Mouse (Mus musculus) intestine, embryonic 14.5 days (tissue): Measurements from ENCODE around the gene Ccdc57. TPM values are rescaled to one million over a fixed set of nuclear protein-coding genes. Genes with fewer than 3 reads are reported as not detected.

Experiments used
- ATAC-seq: fragments of 200-750 bp; cut with Nextera tagmentation; replicated peaks from 2 replicates; pipeline ENCODE4 v1.8.0; 2017; ENCODE audit warnings: low read depth, moderate number of reproducible peaks, moderate TSS enrichment, moderate library complexity; ENCODE audit not compliant: low FRiP score, low TSS enrichment
- DNase-seq: peaks from one replicate; pipeline ENCODE4 v3.0.0-alpha.2; 2018; ENCODE audit warnings: low spot score
- H3K27ac ChIP-seq: fragments of 300-500 bp; sonication (generic); 2 replicates; pipeline ENCODE4 v1.5.1; 2014; ENCODE audit warnings: low read depth, mild to moderate bottlenecking, control low read depth
- H3K27me3 ChIP-seq: fragments of 300-500 bp; sonication (generic); replicated peaks from 2 replicates; pipeline ENCODE4 v1.6.1; 2014; ENCODE audit warnings: low read length, control low read depth; ENCODE audit not compliant: control insufficient read depth, insufficient read depth
- H3K36me3 ChIP-seq: fragments of 300-500 bp; sonication (generic); 2 replicates; pipeline ENCODE4 v1.6.1; 2014; ENCODE audit warnings: low read length, control low read depth; ENCODE audit not compliant: control insufficient read depth, insufficient read depth
- H3K4me1 ChIP-seq: fragments of 300-500 bp; sonication (generic); replicated peaks from 2 replicates; pipeline ENCODE4 v1.6.1; 2014; ENCODE audit warnings: low read length, control low read depth, mixed read lengths; ENCODE audit not compliant: control insufficient read depth, insufficient read depth
- H3K4me2 ChIP-seq: fragments of 300-500 bp; sonication (generic); 2 replicates; pipeline ENCODE4 v1.6.1; 2014; ENCODE audit warnings: low read length
- H3K4me3 ChIP-seq: fragments of 300-500 bp; sonication (generic); 2 replicates; pipeline ENCODE4 v1.5.1; 2014; ENCODE audit warnings: low read depth, low read length, control low read depth, mixed read lengths
- H3K9ac ChIP-seq: fragments of 300-500 bp; sonication (generic); 2 replicates; pipeline ENCODE4 v1.6.1; 2014; ENCODE audit warnings: mild to moderate bottlenecking, low read length
- H3K9me3 ChIP-seq: fragments of 300-500 bp; sonication (generic); 2 replicates; pipeline ENCODE4 v1.6.1; 2016; ENCODE audit warnings: low read length, control low read depth; ENCODE audit not compliant: control insufficient read depth
- WGBS: fragments of 180-500 bp; shearing (Covaris S2); extraction: QIAGEN DNeasy Blood & Tissue Kit; methylation state at CpG from one replicate; pipeline ENCODE4 v1.1.7; 2014; 5-methylcytosine and 5-hydroxymethylcytosine counted together
- polyA plus RNA-seq: library from polyadenylated mRNA; unstranded; fragments of >200 nt; fragmentation: Nextera tagmentation; extraction: Ambion mirVana; gene quantifications from 2 replicates; pipeline ENCODE4 v1.2.1, GENCODE M21; 2014

Gene Ccdc57
- polyA plus RNA-seq, 1 experiment from 2014 or later: 5.9 TPM

DNA sequence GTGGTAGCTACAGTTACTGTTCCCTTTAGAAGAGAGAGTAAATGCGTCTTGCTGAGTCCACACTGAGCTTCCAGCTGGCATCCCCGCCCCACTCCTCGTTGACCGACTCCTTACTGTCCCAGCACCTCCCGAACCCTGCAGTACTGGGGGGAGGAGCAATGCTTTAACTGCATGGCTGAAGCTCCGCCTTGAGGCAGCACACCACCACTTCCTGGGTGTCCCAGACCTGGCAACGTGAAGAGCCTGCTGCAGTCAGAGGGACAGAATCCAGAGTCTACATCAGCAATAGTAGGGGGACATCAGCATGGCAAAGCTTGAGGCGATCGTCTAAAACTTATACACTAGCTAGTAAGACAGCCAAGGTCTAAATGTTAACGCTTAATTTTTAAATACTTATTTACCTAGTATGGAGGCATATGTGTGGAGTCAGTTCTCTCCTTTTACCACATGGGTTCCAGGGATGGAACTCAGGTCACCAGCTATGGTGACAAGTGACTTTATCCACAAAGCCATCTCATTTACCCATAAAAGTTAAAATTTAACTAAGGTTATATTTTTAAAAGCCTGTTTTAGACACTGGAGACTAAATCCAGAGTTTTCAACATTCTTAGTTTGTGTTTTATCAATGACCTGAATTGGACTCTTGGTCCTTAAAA, 30.1 kb downstream of the Ccdc57 start:
- H3K4me2 ChIP-seq: no peak overlapping the region
- 42% methylated on average over 10 of the region's 10 CpGs for WGBS

DNA sequence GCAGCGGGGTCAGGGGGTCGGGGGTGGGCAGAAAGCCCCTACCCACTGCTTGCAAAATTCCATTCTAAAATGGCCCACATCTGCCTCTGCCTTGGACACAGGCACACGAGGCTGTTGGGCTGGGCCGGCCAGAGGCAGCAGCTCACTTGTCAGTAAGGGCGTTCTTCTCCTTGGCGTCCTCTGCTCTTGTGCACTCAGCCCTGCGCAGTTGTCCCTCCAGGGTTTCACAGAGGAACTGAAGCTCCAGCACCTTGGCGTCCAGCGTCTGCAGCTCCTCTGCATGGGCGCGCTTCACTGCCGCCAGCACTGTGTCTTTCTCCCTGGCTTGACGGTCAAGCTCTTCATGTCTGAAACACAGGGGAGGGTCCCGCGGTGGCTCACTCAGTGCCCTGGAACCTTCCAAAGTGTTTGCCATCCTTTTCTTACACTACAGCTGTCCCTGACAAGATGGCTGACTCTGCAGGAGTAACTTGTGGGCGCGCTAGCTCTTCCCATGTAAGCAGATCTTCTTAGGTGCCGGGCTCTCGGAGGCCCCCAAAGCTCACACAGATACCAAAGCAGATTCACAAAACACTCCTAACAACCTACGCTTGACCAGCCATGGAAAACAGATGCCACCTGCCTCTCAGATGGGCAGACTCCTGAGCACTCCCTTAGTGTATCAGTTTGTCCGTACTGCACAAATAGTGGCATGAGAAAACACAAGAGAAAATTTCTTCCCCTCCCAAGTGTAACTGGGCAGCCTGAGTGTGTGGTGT, 30.8 kb downstream of the Ccdc57 start:
- Histone ChIP-seq H3K4me2 (no peak overlapping the region), H3K4me1 (no peaks in the 10 kb centered on the region), H3K27me3 (no peaks in the 10 kb centered on the region), H3K36me3 (peaks cover 17% of the 10 kb centered on the region), H3K27ac (peak overlapping the region; percentile 33; the same call in 1 of the 2 replicates), H3K9ac (no peak overlapping the region), H3K4me3 (no peak overlapping the region), H3K9me3 (no peaks in the 10 kb centered on the region)
- no peak for DNase-seq
- ATAC-seq: no peak
- WGBS: 81% methylated on average over 21 of the region's 21 CpGs

More for the DNA sequence above, 30.1 kb downstream of the Ccdc57 start:
- Histone ChIP-seq H3K9me3 (no peaks in the 10 kb centered on the region), H3K27ac (peak overlapping the region; percentile 33; the same call in 1 of the 2 replicates), H3K9ac (no peak overlapping the region), H3K4me1 (no peaks in the 10 kb centered on the region), H3K4me3 (no peak overlapping the region), H3K27me3 (no peaks in the 10 kb centered on the region), H3K36me3 (peaks cover 13% of the 10 kb centered on the region)
- peak; percentile 69 for ATAC-seq
- no peak for DNase-seq

DNA sequence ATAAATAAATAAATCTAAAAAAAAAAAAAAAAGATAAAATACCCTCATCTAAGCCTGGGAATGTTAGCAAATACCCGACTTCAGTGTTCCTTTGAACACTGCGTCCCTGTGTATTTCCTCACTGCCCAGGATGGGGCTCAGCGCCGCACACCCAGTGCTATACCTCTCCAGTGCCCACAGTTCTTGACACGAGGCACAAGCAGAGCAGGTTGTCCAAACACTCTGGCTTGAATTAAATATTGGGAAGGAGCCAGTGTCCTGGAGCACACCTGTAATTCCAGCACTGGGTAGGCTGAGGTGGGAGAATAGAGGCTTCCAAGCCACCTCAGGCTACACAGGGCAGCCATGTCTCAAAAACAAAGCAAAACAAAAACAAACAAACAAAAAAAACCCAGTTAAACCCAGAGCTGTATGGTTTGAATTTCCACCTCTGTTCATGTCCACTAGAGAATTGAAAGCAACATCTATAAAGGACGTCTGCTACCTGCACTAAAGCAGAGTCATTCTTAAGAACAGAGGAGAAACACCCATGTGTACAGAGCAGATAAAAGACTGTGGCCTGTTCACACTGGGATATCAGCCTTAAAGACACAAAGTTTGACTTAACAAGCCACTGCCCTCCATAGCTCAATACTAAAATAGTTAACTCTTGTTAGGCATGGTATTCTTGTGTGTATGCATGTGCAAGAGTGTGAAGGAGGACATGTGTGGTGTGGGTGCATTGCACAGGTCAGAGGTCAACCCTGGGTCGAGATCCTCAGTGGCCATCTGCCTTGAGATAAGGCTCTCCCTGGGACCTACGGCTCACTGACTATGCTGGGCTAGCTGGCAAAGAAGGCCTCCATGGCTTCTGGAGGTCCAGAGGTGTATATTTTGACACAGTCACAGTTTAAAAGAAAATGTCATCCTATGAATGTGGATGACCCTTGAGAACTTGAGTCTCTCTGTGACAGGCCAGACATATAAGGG, 32.1 kb downstream of the Ccdc57 start:
- H3K4me1 ChIP-seq: no peaks in the 10 kb centered on the region
- no peak overlapping the region for H3K4me2 ChIP-seq
- peaks cover 23% of the 10 kb centered on the region for H3K36me3 ChIP-seq
- no peak for ATAC-seq
- H3K27ac ChIP-seq: no peak overlapping the region
- H3K4me3 ChIP-seq: no peak overlapping the region
- H3K9me3 ChIP-seq: no peaks in the 10 kb centered on the region
- H3K9ac ChIP-seq: no peak overlapping the region
- 82% methylated on average over 8 of the region's 8 CpGs for WGBS
- no peak for DNase-seq
- H3K27me3 ChIP-seq: no peaks in the 10 kb centered on the region

DNA sequence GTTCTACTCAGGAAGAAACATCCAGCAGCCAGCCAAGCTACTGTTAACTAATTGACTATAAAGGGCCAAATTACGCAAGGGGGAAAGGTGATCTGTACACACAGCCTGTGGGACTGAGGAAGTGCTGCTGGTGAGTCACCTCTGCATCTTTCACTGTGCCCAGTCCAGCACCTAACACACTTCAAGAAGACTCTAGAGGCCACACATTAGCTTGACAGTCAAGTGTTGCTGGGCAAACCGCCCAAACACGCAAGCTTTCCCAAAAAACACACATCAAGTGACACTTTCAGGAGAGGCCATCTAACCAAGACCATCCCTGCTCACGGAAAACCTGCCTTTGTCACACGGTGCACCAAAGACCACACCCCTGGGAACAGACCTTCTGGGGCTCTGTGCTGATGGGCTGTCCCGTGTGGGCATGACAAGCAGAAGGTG, 34.5 kb downstream of the Ccdc57 start:
- no peaks in the 10 kb centered on the region for H3K9me3 ChIP-seq
- H3K4me1 ChIP-seq: no peaks in the 10 kb centered on the region
- H3K27me3 ChIP-seq: no peaks in the 10 kb centered on the region
- no peak overlapping the region for H3K9ac ChIP-seq
- no peak overlapping the region for H3K4me2 ChIP-seq
- peaks cover 38% of the 10 kb centered on the region for H3K36me3 ChIP-seq
- H3K27ac ChIP-seq: no peak overlapping the region
- DNase-seq: no peak
- H3K4me3 ChIP-seq: no peak overlapping the region
- 85% methylated on average over 6 of the region's 6 CpGs for WGBS
- ATAC-seq: no peak

DNA sequence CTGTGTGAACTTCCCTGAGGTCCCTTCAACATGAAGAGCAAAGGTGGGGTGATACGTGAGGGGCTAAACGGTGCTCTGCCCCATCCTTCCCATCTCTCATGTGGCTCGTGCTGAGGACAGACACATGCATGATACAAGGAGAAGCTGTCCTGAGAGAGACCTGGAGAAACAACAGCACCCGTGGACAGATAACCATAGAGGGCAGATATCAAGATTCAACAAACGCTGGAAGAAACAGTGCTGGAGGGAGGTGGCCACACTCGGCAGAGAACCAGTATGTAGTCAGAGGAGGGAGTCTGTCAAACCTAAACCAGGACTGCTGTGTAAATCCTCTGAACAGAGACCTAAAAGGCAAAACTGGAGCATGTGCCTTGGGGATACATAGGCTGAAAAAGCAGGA, 37.2 kb downstream of the Ccdc57 start:
- WGBS: 88% methylated on average over 6 of the region's 6 CpGs
- no peaks in the 10 kb centered on the region for H3K27me3 ChIP-seq

DNA sequence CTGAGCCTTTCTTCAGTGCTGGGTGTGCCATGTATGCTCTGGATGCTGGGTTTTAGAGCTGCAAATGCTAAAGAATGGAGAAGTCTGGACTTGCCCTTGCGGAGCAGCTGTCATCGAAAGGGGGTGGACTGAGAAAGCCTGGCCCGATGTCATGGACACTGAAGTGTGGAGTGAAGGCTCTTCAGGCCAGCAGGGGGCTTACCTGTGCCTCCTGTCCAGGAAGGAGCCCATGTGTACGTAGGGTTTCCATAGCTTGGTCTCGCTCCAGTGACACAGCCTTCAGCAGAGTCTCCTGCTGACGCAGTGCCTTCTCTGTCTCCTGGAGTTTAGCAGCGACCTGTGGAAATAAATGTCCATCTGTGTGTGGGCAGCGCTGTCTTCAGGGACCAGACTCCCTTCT, 38.3 kb downstream of the Ccdc57 start:
- no peak for ATAC-seq
- no peak overlapping the region for H3K27ac ChIP-seq
- no peaks in the 10 kb centered on the region for H3K9me3 ChIP-seq
- peaks cover 36% of the 10 kb centered on the region for H3K36me3 ChIP-seq
- no peaks in the 10 kb centered on the region for H3K27me3 ChIP-seq
- H3K4me3 ChIP-seq: no peak overlapping the region
- DNase-seq: no peak
- H3K4me1 ChIP-seq: no peaks in the 10 kb centered on the region
- no peak overlapping the region for H3K4me2 ChIP-seq
- H3K9ac ChIP-seq: no peak overlapping the region
- 84% methylated on average over 8 of the region's 8 CpGs for WGBS

More for the DNA sequence above, 37.2 kb downstream of the Ccdc57 start:
- no peak overlapping the region for H3K4me3 ChIP-seq
- H3K9ac ChIP-seq: no peak overlapping the region
- ATAC-seq: no peak
- H3K4me2 ChIP-seq: no peak overlapping the region
- DNase-seq: no peak
- no peaks in the 10 kb centered on the region for H3K4me1 ChIP-seq
- peaks cover 36% of the 10 kb centered on the region for H3K36me3 ChIP-seq
- no peak overlapping the region for H3K27ac ChIP-seq
- no peaks in the 10 kb centered on the region for H3K9me3 ChIP-seq

DNA sequence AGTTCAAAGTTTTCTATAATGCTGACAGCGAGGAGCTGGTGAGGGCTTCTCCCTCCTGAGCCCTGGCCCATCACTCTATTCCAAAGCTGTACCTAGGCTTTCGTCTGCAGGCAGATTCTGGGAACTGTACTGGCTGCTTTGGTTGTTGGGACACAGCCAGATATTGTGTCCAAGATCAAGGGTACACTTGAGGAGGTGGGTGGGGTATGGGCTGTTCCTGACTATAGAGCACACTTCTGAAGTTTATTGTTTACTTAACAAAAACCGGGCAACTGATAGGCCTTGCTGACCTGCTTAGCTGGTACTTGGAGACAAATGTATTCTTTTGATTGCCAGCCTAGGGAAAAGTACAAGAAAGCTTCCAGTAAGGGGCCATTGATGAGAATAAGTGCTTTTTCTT, 43.5 kb downstream of the Ccdc57 start:
- no peak overlapping the region for H3K27ac ChIP-seq
- peaks cover 7% of the 10 kb centered on the region; the same call in 1 of the 2 replicates for H3K9me3 ChIP-seq
- no peaks in the 10 kb centered on the region for H3K27me3 ChIP-seq
- DNase-seq (no peak), ATAC-seq (no peak)
- H3K9ac ChIP-seq: no peak overlapping the region
- H3K36me3 ChIP-seq: peaks cover 39% of the 10 kb centered on the region
- H3K4me3 ChIP-seq: no peak overlapping the region
- H3K4me1 ChIP-seq: no peaks in the 10 kb centered on the region
- WGBS: 71% methylated on average over 3 of the region's 3 CpGs
- no peak overlapping the region for H3K4me2 ChIP-seq

DNA sequence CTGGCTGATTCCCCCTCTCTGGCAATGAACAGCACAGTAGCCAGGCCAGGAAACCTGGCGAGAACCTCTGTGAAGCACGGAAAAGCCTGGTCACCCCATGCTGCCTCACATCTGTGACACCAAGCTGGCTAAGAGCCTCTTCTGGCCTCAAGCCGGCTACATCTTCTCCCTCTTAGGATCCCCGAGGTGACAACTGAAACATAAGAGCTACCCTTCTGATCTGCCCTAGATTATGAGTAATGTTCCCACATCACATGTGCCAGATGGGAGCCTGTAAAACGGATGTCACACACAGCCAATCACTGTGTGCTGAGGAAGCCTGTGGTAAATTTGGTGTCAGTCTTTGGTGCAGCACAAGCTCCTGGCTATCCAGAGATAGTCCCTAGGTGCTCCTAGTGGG, 44.0 kb downstream of the Ccdc57 start:
- Histone ChIP-seq H3K9me3 (peaks cover 7% of the 10 kb centered on the region; the same call in 1 of the 2 replicates), H3K4me3 (no peak overlapping the region), H3K4me2 (no peak overlapping the region), H3K36me3 (peaks cover 39% of the 10 kb centered on the region), H3K4me1 (no peaks in the 10 kb centered on the region), H3K27ac (no peak overlapping the region), H3K9ac (no peak overlapping the region), H3K27me3 (no peaks in the 10 kb centered on the region)
- ATAC-seq (no peak), DNase-seq (no peak)
- 92% methylated on average over 5 of the region's 5 CpGs for WGBS
